Mouse (Mus musculus) heart, adult 2 months (tissue): ENCODE measurements around the gene Zfp598. TPM values are rescaled to one million over a fixed set of nuclear protein-coding genes. Genes with fewer than 3 reads are reported as not detected.
A peak's percentile ranks its signal among the peaks of the same experiment; 100 is the strongest.
"Not testable (repeated sequence)": the region's sequence is repeated elsewhere in the genome, so short reads cannot be mapped to it uniquely, and the experiment has no call there.

Source experiments
- DNase-seq, 2 experiments: peaks; one replicate each; pipeline ENCODE4 v3.0.0; 2021
- H3K27ac ChIP-seq: fragments of 200-600 bp; 2 replicates; pipeline ENCODE4 v1.8.1; 2022
- H3K27me3 ChIP-seq: fragments of 200-500 bp; 2 replicates; pipeline ENCODE4 v1.6.1; 2012; ENCODE audit warnings: mild to moderate bottlenecking, low read length, inconsistent platforms, mixed read lengths; ENCODE audit not compliant: control insufficient read depth, insufficient read depth
- H3K36me3 ChIP-seq: fragments of 200-500 bp; 2 replicates; pipeline ENCODE4 v1.6.1; 2012; ENCODE audit warnings: low read length, inconsistent platforms; ENCODE audit not compliant: control insufficient read depth, insufficient read depth
- H3K4me1 ChIP-seq: fragments of 200-500 bp; 2 replicates; pipeline ENCODE4 v1.6.1; 2011; ENCODE audit warnings: low read length; ENCODE audit not compliant: control insufficient read depth, insufficient read depth
- H3K4me3 ChIP-seq: fragments of 200-600 bp; 2 replicates; pipeline ENCODE4 v1.8.1; 2022
- H3K79me2 ChIP-seq: fragments of 200-500 bp; replicated peaks from 2 replicates; pipeline ENCODE4 v1.6.1; 2012; ENCODE audit warnings: mild to moderate bottlenecking, inconsistent platforms, low read length, moderate library complexity, mixed read lengths; ENCODE audit not compliant: control insufficient read depth, insufficient read depth
- H3K9ac ChIP-seq: fragments of 200-500 bp; 2 replicates; pipeline ENCODE4 v1.6.1; 2012; ENCODE audit warnings: low read depth, mild to moderate bottlenecking, control low read depth, inconsistent platforms, low read length, mixed read lengths
- CTCF ChIP-seq: fragments of 200-600 bp; IDR thresholded peaks from 2 replicates; pipeline ENCODE4 v1.8.1; 2022; ENCODE audit warnings: antibody characterized with exemption, mild to moderate bottlenecking, moderate library complexity
- EP300 ChIP-seq: fragments of 200-500 bp; IDR thresholded peaks from 2 replicates; pipeline ENCODE4 v1.6.1; 2011; ENCODE audit warnings: low read depth, low read length, control low read depth; ENCODE audit not compliant: insufficient read depth
- POLR2A ChIP-seq: fragments of 200-500 bp; IDR thresholded peaks from 2 replicates; pipeline ENCODE4 v1.6.1; 2011; ENCODE audit warnings: mild to moderate bottlenecking, low read depth, low read length, control low read depth; ENCODE audit not compliant: insufficient read depth
- WGBS: fragments of 180-500 bp; shearing (Covaris S2); methylation state at CpG from one replicate; pipeline ENCODE4 v1.1.7; 2018; 5-methylcytosine and 5-hydroxymethylcytosine counted together
- intact Hi-C: fragments of 180-260 bp; cut with DNase I; formaldehyde crosslinking; loops from one replicate; pipeline ENCODE4 v1.15.1; 2025
- polyA plus RNA-seq: library from polyadenylated mRNA; depleted of rRNA; stranded (reverse); fragments of >200 nt; gene quantifications from 2 replicates; pipeline ENCODE4 v1.2.3, GENCODE M21; 2012
- total RNA-seq, 2 experiments: library from RNA; stranded (reverse); gene quantifications; 2 replicates each; pipeline ENCODE4 v1.2.3; 2021

Gene Zfp598
- total and polyA plus RNA-seq, 3 experiments: 17.4 to 28.1 (median 17.5) TPM

DNA sequence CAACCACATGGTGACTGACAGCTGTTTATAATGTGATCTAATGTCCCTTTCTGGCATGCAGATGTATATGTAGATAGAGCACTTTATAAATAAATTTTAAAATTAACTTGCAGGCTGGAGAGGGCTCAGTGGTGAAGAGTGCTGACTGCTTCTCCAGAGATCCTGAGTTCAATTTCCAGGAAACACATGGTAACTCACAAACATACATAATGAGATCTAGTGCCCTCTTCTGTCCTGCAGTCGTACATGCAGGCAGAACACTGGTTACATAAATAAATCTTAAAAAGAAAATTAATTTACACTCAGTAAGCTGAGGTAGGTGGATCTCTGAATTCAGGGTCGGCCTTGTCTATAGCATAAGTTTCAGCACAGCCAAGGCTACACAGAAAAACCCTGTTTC, 39.2 kb downstream of the Zfp598 start:
- Histone ChIP-seq H3K9ac (no peak overlapping the region), H3K4me3 (no peak overlapping the region), H3K27me3 (no peaks in the 10 kb centered on the region), H3K79me2 (no peaks in the 10 kb centered on the region), H3K36me3 (no peaks in the 10 kb centered on the region), H3K4me1 (no peaks in the 10 kb centered on the region; the same call in 1 of the 2 replicates), H3K27ac (no peak overlapping the region)
- TF ChIP-seq EP300: no peak
- TF ChIP-seq CTCF: peak; percentile 76
- intact Hi-C loops: no loop called here
- DNase-seq: no peak
- 26% methylated on average over 2 of the region's 2 CpGs for WGBS

DNA sequence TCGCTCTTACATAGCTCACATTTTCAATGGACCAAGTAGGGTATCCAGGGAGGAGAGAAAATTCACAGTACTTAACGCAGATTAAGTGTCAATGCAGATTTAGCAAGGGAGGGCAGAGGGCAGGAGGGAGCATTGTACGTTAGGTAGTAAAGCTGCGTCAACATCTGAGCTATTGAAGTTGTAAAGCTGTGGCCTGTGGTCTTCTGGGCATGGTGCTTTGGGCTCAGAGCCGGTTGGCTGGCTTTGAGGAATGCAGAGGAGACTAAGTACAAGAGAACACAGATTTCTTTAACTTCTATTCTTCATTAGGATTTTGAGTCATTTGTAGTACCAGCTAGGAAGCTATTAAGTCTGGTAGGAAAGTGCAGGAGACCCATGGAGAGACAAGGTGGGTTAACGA, 46.1 kb downstream of the Zfp598 start:
- DNase-seq: no peak
- no peak for TF ChIP-seq EP300
- TF ChIP-seq CTCF: no peak
- TF ChIP-seq POLR2A: no peak
- no peaks in the 10 kb centered on the region for H3K4me1 ChIP-seq
- no peaks in the 10 kb centered on the region for H3K36me3 ChIP-seq
- 93% methylated on average over 6 of the region's 6 CpGs for WGBS
- intact Hi-C loops: no loop called here
- no peaks in the 10 kb centered on the region for H3K79me2 ChIP-seq
- no peaks in the 10 kb centered on the region for H3K27me3 ChIP-seq
- H3K9ac ChIP-seq: no peak overlapping the region
- no peak overlapping the region for H3K4me3 ChIP-seq
- no peak overlapping the region for H3K27ac ChIP-seq

- H3K4me3 ChIP-seq: no peak overlapping the region
- no peaks in the 10 kb centered on the region for H3K79me2 ChIP-seq
- DNase-seq: no peak
- no peak overlapping the region for H3K9ac ChIP-seq
- no peak for TF ChIP-seq EP300
- no peak for TF ChIP-seq POLR2A
- TF ChIP-seq CTCF: no peak
- no peaks in the 10 kb centered on the region for H3K27me3 ChIP-seq
- 96% methylated on average over 15 of the region's 15 CpGs for WGBS
- peaks cover 2% of the 10 kb centered on the region; the same call in 1 of the 2 replicates for H3K4me1 ChIP-seq
- intact Hi-C loops: no loop called here
- H3K36me3 ChIP-seq: no peaks in the 10 kb centered on the region; the same call in 1 of the 2 replicates
- no peak overlapping the region for H3K27ac ChIP-seq
These were observed 46.7 kb downstream of the Zfp598 start for GRCm38 (mm10) chr17:24716166-24716682.

GRCm38 (mm10) chr17:24717943-24718342, 48.5 kb downstream of the Zfp598 start, which contains the start of the genes Rnf151 and Rps2:
Gene Rnf151, minus strand, starts transcription at chr17:24718063.
Gene Rps2, plus strand, starts transcription at chr17:24718116.
- no peak for TF ChIP-seq EP300
- no peak for TF ChIP-seq CTCF
- no peak for TF ChIP-seq POLR2A
- Histone ChIP-seq H3K9ac (no peak within 1 kb of the TSS), H3K27ac (no peak within 1 kb of the TSS), H3K27me3 (no peaks in the 10 kb centered on the region), H3K36me3 (peaks cover 12% of the 10 kb centered on the region), H3K79me2 (no peaks in the 10 kb centered on the region), H3K4me1 (peaks cover 5% of the 10 kb centered on the region), H3K4me3 (no peak within 1 kb of the TSS)
- intact Hi-C loops: no loop called here
- DNase-seq: no peak
- WGBS: 73% methylated on average over 4 of the region's 4 CpGs

DNA sequence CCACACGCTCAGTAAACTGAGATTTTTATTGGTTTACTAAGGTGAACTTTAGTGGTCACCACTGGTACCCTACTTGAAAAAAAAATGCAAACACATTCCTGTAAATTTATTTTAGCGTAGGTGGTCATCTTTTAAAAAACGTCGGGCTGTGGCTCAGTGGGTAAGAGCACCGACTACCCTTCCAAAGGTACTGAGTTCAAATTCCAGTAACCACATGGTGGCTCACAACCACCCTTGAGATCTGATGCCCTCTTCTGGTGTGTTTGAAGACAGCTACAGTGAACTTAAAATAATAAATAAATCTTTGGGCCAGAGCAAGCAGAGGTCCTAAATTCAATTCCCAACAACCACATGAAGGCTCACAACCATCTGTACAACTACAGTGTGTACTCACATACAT, 49.5 kb downstream of the Zfp598 start:
- H3K27me3 ChIP-seq, H3K79me2 ChIP-seq, H3K4me1 ChIP-seq, H3K9ac ChIP-seq, H3K27ac ChIP-seq, DNase-seq: not testable (repeated sequence)
- intact Hi-C loops: loop anchor here (1.0 kb wide), 1 partner anchor 12 kb away; the partner anchor contains the start of gene Tbl3
- Histone ChIP-seq H3K4me3 (peak overlapping the region; percentile 74), H3K36me3 (peaks cover 12% of the 10 kb centered on the region)
- 0 out of 2 replicates have a peak, but pooled peaks have one; percentile 6 for TF ChIP-seq CTCF
- 66% methylated on average over 5 of the region's 5 CpGs for WGBS

- intact Hi-C loops: loop anchor here (1.0 kb wide), 1 partner anchor 12 kb away; the partner anchor contains the start of gene Tbl3
- H3K27me3 ChIP-seq: no peaks in the 10 kb centered on the region
- H3K4me3 ChIP-seq: peak overlapping the region; percentile 74
- TF ChIP-seq POLR2A (peak; percentile 99), CTCF (no peak), EP300 (peak; percentile 25; the same call in 1 of the 2 replicates)
- peak overlapping the region; percentile 86 for H3K9ac ChIP-seq
- no peaks in the 10 kb centered on the region for H3K79me2 ChIP-seq
- peaks cover 12% of the 10 kb centered on the region for H3K36me3 ChIP-seq
- DNase-seq: peak; percentile 96 to 99
- peaks cover 7% of the 10 kb centered on the region for H3K4me1 ChIP-seq
- under 1% methylated on average over 61 of the region's 61 CpGs for WGBS
- H3K27ac ChIP-seq: peak overlapping the region; percentile 87
These were observed 50.2 kb downstream of the Zfp598 start for GRCm38 (mm10) chr17:24719494-24720222.

- H3K4me1 ChIP-seq, H3K27me3 ChIP-seq, H3K79me2 ChIP-seq, intact Hi-C loops, DNase-seq: not testable (repeated sequence)
- peak overlapping the region; percentile 69 for H3K9ac ChIP-seq
- H3K36me3 ChIP-seq: peaks cover 12% of the 10 kb centered on the region
- peak overlapping the region; percentile 74 for H3K4me3 ChIP-seq
- H3K27ac ChIP-seq: peak overlapping the region; percentile 22
- 1% methylated on average over 11 of the region's 11 CpGs for WGBS
These were observed 51.1 kb downstream of the Zfp598 start for GRCm38 (mm10) chr17:24720616-24721015.
